Mouse (Mus musculus) layer of hippocampus, adult 9-11 months (tissue): ENCODE measurements around the gene St6galnac4.

Experiments used
- DNase-seq: peaks from one replicate; pipeline ENCODE4 v3.0.0; 2022

The St6galnac4 gene

DNA sequence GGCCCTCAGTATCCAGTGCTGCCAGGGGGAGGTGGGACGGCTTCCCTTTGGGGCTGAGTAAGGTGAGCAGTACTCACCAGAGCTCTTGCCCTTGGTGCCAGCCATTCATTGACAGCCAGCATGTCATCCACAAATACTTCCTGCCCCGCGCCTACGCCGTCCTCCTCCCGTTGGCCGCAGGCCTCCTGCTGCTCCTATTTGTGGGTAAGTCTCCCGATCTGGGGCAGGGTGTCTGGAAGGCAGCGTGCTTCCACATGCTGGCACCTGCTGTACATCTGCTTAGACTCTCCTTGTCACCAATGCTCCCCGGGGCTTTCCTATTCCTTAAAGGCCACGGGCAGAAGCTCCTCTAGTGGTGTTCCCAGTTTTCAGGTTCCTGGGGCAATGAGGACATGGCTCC lies 14.7 kb upstream of the St6galnac4 start:
- DNase-seq, result no peak

GRCm38 (mm10) chr2:32574497-32574896 lies 12.4 kb upstream of the St6galnac4 start, which contains the start of gene Pip5kl1:
TSS of gene Pip5kl1 (plus strand) at chr2:32574797.
- no peak for DNase-seq

- DNase-seq, result peak; percentile 72
Observed at GRCm38 (mm10) chr2:32574901-32575585, 11.9 kb upstream of the St6galnac4 start.

GRCm38 (mm10) chr2:32575586-32576160 lies 11.2 kb upstream of the St6galnac4 start, which contains the start of gene 9430097D07Rik:
TSS of gene 9430097D07Rik (minus strand) at chr2:32575684.
- DNase-seq, result peak; percentile 75

DNA sequence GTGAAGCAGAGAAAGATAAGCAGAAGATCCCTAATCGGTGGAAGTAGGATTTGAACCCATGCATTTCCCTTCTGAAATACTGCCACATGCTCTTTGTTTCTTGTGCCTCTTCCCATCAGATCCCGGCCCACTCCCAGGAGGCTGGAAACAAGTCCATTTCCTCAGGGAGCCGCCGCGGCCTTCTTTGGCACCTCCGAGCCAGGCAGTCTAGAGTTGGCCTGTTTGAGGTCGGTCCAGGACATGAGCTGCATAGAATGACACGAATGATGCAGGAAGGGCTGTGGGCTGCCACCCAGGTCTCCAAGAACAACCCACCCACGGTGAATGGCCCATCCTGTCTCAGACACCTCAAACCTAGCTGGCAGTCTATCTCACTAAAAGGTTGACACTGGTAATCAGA lies 10.4 kb upstream of the St6galnac4 start:
- no peak for DNase-seq

GRCm38 (mm10) chr2:32578146-32579046 lies 8.5 kb upstream of the St6galnac4 start:
- peak; percentile 67 for DNase-seq

GRCm38 (mm10) chr2:32581450-32582095 lies 5.3 kb upstream of the St6galnac4 start:
- DNase-seq, result peak; percentile 71

DNA sequence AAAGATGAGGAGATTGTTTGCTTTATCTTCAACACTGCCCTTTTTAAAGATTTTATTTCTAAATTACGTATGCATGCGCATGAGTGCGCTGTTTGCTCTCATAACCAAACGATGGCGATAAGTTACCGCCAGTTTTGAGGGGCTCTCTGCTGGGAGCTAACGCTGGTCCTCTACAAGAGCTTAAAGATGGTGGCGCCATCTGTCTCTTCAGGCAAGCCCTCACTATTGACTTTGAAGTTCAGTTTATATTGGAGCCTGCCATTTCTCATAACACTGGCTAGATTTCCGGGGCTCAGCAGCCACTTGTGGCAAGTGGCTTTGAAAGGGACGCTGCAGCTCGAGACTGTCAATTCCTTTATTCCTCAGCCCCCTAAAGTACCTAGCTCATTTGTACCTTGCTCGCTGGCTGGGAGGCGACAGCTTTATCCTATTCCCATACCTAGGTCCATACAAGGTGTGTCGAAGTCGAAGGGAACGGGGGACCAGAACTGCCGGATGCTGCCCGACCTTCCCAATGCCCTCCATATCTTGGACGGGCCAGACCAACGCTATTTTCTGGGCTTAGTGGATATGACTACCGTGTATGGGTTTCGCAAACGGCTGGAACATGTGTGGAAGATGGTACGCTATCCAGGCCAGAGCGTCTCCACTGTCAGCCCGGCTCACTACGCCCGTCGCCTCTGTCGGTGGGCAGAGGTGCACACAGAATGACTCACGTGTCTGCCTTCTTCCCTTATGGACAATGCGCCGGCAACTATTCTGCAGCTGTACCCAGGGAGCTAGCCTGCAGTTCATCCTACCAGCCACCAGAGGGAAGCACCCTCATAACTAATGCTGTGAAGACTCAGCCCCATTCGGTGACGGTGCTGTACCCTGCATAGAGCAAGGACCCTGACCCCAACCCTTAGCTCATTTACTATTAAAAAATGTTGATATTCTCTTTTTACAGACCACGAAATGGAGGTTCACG lies 3.8 kb upstream of the St6galnac4 start:
- peak; percentile 84 for DNase-seq

GRCm38 (mm10) chr2:32585149-32585714 lies 1.7 kb upstream of the St6galnac4 start:
- DNase-seq, result no peak

DNA sequence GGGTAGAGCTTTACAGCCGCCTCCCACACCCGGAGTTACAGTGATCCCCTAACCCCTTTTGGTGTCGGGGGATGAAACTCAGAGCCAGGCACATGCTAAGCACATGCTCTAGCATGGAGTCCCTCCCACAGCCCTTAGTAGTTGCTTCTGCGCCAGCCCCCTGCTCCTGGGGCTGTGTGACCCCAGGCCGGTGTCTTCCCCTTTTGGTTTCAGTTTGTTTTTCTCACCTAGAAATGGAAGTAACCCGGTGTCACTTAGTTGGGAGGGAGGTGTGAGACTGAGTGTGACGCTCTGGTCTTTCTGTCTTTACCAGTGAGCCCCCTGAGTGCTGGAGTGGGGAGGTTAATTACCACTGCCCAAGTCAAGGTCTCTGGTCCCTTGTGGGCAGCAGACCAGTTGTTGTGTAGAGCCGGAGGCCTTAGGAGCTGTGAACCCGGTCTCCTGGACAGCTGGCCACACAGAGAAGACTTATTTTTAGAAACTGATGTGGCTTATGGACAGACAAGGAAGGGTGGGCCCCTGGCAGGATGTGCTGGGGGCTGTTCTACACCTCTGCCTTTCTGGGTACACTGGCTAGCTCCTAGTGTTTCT lies 931 bp downstream of the St6galnac4 start:
- no peak for DNase-seq

DNA sequence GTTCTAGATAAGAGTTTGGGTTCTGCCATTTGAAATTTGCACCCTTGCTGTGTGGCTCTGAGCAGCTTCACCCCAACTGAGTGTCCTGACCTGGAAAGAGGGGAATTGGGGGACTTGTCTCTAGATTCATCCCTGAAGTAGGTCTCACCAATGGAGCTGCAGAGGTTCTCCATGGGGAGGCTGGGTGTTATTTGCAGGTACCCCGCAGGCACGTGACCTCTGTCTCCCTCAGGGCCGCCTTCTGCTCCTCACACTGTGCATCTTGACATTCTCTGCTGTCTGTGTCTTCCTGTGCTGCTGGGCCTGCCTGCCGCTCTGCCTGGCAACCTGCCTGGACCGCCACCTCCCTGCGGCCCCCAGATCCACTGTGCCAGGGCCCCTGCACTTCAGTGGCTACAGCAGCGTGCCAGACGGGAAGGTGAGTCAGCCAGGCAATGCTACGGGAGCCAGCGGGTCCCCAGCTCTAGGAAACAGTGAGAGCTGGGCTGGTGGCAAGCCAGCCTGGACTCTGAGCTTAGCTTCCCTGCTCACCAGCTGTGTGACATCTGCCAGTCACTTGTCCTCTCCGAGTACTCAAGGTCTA lies 2.4 kb downstream of the St6galnac4 start:
- peak; percentile 48 for DNase-seq

GRCm38 (mm10) chr2:32590224-32590623 lies 3.3 kb downstream of the St6galnac4 start:
- DNase-seq, result peak; percentile 72

DNA sequence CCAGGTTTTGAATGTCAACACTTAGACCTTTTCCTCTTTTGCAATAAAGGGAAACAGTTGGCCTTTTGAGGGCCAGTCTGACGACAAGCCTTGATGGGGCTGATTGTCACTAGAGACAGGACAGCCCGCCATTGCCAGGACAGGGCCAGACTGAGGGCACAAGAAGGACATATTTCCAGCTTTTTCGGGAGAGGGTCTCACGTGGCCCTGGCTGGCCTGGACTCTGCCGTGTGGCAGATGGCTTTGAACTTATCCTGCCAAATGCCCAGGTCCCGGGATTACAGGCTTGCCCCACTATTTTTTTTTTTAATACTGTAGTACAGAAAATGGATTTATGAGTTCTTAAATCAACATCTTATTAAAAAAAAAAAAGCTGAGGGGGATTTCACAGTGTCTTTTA lies 4.4 kb downstream of the St6galnac4 start:
- DNase-seq, result no peak

- DNase-seq, result no peak
Observed at GRCm38 (mm10) chr2:32596725-32597124, 9.8 kb downstream of the St6galnac4 start.

DNA sequence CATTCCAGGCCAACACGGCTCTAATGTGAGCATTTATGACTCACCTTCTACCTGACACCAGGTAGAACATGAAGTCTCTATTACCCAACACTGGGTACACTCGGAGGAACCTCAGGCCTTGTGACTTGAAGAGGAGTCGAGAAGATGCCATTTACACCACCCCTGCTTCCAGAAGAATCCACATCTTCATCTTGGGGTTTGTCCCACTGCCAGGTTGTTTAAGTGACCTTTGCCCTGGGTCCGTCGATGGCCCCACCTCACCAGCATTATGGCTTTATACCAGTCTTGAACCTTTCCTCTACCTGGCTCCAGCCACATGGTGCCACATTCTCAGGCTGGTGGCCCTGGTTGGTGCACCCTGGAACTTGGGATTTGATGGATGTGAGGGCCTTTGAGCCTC lies 10.4 kb downstream of the St6galnac4 start:
- no peak for DNase-seq

GRCm38 (mm10) chr2:32597699-32598098 lies 10.8 kb downstream of the St6galnac4 start:
- no peak for DNase-seq

GRCm38 (mm10) chr2:32598506-32598905 lies 11.6 kb downstream of the St6galnac4 start:
- DNase-seq, result no peak

GRCm38 (mm10) chr2:32599409-32599808 lies 12.5 kb downstream of the St6galnac4 start, which contains the start of gene St6galnac6:
TSS of gene St6galnac6 (plus strand) at chr2:32599709.
- no peak for DNase-seq

DNA sequence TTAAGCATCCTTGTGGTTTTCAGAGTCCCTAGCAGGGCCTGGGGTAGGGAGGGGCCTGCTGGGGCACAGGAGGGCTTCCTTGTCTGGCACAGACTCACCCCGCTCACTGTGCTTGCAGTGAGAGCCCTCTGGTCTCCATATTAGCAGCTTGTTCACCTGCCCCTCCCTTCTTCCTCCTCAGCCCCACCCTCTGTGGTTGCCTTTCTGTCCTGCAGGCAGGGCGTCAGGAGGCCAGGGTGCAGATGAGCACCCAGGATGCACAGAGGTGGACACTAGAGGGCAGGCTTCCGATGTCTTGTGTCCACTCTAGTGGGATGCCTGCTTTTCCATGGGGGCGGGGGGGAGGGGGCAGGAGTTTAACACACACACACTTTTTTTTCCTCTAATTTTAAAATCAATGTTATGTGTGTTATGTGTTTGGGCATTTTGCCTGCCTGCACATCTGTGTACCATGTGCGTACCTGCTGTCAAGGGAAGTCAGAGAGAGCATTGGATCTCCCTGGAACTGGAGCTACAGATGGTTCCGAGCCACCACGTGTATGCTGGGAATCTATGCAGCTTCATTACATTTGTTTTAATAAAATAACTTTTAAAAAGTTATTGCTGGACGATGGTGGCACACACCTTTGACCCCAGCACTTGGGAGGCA lies 14.6 kb downstream of the St6galnac4 start:
- no peak for DNase-seq

GRCm38 (mm10) chr2:32602600-32603054 lies 15.7 kb downstream of the St6galnac4 start:
- peak; percentile 87 for DNase-seq
